Mouse (Mus musculus): Measurements from ENCODE around the gene Ptprt.

Ptprt gene

DNA sequence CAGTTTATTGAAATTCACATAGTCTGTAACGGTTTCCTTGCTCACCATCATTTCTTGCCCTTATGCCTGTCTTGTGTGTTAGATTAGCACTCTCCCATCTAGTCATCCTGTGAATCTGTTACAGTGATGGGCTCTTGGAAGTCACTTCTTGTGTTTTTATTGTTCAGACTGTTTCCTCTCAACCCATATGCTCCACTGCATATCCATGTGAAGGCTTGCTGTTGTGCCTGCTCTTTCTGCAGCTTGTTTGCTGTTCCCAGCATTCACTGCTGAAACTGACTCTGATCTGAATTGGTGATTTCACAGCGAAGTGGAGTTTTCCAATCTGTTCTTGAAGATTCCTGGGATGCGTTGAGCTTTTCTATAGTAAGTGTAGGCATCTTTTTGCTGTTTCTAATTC lies 678.6 kb downstream of the Ptprt start:
- intact Hi-C loops (cut with DNase I) = no loop called here

DNA sequence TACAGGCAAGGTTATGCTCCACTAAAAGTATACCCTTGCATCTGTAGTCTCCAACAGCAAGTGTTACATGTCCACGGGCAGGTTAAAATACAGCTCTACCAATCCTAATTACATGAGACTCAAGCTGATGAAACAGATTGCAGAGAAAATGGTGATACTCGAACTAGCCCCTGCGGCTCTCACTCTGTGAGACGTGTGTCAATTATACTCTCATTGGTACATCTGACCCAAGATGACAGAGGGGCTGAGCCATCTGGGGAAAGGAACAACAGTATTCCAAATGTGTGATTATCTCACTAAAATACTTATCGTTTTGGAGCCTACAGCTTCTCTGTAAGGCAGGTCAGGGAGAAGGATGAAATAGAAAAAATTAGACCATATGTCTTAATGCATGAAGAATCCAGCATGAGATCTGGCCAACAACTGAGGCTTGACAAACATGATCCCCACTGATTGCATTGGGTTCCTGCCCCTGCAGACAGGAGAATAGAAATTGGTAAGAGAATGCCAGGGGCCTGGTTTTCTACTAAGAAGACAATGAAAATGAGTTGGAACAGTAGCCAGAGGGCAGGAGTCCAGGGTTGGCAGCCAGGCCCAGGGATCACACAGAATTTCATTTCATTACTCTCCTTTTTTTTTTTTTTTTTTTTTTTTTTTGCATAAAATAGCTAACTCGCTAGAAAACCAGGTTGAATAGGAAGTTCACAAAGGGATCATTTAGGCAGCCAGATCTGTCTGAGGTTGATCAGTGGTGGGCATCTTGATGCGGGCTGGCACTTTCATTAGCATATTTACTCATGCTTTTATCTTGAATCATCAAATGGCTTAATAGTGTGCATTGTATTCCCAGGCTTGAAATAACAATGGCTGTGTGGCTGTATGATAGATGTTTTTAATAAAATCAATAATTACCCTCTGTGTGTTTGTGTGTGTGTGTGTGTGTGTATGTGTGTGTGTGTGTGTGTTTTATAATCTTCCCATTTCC lies 699.5 kb downstream of the Ptprt start:
- intact Hi-C loops (cut with DNase I) = no loop called here

DNA sequence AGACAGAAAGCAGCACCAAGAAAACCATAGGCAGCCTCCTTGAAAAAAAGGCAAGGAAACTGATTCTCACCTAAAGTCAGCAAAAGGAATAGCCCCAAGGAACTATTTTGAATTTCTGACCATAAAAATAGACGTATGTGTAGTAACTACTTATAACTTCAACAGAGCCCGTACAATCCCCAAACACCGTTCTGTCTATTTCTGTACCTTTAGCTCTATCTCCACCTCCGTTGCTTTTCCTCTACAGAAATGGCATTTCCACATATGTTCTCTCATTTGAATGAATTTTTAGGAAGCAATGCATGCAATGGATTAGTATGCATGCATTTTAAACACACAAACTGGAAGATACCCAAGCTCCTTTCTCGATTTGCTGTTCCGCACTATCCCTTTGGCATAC lies 715.5 kb downstream of the Ptprt start:
- intact Hi-C loops (cut with DNase I) = no loop called here

DNA sequence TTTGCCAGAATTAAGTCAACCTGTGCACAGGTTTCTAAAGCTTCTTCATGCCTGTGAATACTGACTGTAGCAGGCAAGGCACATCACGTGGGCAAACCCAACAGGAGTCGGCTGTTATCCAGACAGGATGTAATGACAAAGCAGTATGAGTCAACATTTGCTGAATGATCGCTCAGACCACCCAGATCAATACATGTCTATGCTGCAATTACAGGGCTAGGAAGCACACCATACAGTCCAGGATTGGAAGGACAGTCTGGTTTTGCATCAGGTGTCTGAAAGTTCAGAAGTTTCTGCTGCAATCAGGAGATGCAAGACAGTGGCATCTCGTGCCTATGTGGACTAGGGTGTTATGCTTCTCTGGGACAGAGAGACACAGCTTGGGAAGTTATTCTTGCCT lies 716.3 kb downstream of the Ptprt start:
- intact Hi-C loops (cut with DNase I) = no loop called here

DNA sequence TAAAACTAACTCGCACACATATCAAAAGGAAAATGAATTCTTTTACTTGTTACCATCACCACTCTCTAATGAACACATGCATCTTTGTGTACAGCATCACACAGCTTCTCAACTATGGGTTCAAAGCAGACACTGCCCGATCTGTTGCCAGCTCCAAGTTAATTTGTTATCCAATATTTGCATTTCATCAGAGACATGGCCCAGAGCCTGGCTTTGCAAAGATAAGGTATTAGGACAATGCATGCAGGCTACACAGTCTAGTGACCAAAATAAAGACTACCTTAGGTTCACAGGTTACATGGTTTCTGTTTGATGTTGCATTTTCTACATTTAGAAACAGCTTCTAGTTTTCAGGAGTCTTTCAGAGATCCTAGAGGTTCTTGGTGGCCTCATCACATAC lies 719.0 kb downstream of the Ptprt start:
- intact Hi-C loops (cut with DNase I) = no loop called here

DNA sequence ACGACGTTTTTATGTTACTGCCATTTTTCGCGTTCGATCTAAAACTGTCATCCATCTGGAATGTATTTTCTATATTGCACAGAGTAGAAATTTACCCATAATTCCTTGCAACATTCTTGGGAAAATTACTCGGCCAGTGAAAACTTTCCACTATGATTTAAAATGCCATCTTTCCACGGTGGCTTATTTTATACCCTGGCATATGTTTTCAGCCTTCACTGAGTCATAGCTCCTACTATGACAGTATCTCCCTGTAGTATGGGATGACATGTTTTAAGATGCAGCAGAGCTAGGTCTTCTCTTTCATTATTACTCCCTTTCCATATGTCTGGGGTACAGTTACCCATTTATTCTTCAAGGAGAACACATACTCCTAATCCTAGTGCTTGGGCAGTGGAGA lies 753.7 kb downstream of the Ptprt start:
- intact Hi-C loops (cut with DNase I) = no loop called here

DNA sequence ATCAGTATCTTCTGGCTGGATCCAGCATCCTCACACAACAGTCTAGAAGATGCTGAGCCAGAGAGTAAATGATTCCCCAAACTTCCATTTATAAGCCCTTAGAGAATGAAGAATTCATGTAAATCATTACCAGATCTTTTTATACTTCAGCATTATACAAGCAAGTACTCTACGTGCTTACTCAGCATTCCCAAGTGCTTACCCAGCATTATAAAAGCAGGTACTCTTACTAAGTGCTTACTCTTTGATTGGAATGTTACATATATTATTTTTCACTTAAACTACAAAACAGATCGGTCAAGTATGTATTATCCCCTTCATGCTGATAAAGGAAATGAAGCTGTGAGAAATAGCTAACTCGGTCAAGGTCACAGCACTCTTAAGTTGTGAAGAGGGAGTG lies 758.8 kb downstream of the Ptprt start:
- intact Hi-C loops (cut with DNase I) = no loop called here

DNA sequence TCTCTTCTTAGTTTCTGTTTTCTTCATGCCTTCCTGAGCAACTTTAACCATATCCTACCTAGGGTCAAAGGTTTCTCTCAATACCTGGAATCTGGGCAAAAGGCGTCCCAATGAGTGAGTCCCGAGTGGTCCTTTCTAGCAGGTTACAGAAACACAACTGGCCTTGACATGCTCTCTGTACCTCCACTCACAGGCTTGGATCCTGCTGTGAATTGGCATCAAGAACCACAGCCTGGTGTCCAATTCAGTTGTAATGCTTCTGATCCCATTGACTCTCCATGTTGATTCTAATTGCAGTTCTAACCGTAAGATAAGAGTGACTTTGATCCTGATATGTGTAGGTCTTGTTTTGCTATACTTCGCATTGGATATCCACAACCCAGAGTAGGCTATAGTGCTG lies 776.5 kb downstream of the Ptprt start:
- intact Hi-C loops (cut with DNase I) = no loop called here

DNA sequence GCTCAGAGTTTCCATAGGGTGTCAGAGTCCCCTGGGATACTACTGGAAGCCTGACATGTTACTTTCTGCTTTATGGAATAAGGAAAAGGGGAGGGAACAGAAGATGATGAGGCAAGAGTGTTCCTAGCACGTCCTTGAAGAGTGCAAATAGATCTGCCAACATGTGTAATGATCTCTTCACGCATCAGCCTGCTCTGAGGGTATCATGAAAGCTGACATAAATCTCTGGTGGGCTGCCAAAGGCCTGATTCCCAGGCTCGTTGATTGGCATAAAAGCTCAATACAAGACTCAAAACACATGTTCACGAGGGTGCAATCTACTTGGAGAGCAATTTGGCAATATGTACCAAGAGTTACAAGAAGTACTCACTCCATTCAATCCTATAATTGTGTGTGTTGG lies 778.4 kb downstream of the Ptprt start:
- intact Hi-C loops (cut with DNase I) = no loop called here

DNA sequence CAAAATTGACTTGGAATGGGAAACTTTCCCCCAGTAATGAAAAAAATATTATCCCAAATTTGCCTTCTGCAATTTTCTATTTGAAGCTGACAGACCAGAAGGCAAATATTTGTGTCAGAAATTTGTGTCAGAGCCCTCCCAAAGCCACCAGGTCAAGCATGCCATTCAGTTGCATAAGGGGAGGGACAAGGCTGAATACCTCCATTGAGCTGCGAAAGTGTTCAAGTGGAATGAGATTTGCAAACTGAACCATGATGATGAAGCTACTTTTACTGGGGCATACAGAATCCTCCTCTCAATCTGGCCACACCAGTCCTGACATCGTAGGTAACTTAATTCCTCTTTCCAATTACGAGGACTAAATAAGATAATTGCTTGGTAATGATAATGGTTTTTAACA lies 780.0 kb downstream of the Ptprt start:
- intact Hi-C loops (cut with DNase I) = no loop called here

DNA sequence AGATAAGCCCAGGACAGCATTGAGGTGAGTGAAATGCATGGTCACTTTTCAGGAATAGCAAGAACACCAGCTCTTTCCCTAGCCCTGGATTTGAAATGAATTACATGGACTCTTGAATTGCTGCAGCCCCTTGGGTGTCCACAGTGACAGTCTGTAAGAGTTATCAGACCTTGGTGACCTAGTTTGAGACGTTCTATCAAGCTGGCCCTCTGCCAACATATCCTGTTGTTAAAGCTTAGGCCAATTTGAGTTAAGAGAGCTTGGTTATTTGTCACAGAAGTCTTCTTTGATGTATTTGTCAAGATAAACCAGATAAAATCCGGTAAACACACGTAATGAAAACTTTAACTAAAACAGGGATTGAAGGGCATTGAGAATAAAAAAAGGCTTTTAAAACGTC lies 795.7 kb downstream of the Ptprt start:
- intact Hi-C loops (cut with DNase I) = no loop called here

DNA sequence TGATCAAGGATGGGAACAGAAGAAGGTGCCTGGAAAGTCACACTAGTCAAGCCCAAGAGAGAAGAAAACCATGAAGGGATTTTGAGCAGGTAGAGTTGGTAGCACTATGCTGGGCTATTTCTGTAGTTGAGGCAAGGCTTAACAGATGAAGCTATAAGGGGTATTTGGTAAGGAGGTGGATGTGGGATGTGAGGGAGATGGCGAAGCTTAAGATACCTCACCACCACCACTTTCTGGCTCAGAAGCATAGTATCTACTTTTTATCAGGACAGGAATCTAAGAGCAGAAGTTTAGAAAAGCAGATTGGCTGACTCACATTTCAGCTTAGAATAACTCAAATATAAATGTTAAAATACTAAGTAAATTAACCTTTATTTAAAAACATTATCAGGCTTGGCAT lies 802.1 kb downstream of the Ptprt start:
- intact Hi-C loops (cut with DNase I) = no loop called here

DNA sequence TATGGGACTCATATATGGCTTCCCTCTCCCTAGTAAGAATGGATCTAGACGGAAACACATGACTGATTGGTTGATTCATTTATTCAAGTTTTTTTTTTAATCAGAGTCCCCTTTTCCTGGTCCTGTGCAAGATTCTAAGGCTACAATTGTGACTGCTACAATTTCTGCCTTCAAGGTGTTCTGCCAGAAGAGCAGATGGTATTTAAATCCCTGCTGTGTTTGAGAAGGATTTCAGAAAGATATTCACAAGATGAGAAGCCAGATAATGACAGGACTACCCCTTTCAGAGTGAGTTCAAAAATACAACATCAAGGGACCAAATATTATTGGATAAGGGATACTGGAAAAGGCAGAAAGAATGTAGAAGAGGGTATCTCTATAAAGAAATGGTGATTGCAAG lies 802.6 kb downstream of the Ptprt start:
- intact Hi-C loops (cut with DNase I) = no loop called here

DNA sequence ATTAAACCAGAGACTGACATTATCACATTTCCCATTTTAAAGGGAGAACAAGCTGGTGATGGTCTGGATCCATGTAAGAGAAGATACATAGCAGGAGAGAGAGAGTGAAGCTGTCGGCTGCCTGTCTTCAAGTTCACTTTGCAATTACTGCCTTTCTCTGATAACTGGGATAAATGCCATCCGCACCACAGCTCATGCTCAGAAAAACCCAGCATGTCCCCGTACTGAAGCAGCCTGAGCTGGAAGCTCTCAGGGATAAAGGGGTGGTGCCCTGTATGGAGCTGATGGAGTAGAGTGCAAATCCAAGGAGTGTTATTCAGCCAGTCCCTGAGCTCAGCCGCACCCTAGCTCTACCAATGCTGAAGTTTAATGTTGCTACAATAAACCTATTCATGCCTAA lies 825.9 kb downstream of the Ptprt start:
- intact Hi-C loops (cut with DNase I) = no loop called here

DNA sequence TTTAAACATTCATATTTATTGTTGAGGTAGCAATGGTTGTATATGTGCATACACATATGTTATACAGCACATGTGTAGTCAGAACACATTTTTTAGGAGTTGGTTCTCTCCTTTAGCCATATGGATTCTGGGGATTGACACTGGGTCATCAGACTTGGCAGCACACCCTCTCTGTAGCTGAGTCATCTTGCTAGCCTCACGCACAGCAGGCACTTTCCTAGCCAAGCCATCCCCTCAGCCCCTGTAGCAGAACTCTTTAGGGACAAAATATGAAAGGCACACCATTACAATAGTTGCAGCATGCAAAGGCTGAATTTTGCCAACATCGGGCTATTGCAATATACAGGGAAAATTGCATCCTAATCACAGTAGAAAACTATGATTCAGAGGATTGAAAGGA lies 827.1 kb downstream of the Ptprt start:
- intact Hi-C loops (cut with DNase I) = no loop called here

DNA sequence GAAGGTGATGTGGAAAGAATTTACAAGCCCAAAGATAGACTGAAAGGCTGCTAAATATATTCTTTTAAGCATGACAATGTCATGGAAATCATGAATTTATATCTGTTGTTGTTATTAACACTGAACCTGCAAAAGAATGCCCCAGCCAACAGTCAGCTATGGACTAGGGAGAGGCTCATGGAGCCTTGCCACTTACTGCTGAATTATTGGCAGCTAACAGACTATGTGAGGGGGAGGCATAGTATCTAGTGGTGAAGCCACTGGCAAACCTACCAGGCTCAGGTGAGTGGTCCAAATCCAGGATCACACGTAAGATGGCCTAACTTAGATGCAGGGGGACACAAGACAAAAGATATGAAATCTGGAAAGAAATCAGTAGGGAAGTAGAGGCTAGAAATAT lies 847.6 kb downstream of the Ptprt start:
- intact Hi-C loops (cut with DNase I) = no loop called here

DNA sequence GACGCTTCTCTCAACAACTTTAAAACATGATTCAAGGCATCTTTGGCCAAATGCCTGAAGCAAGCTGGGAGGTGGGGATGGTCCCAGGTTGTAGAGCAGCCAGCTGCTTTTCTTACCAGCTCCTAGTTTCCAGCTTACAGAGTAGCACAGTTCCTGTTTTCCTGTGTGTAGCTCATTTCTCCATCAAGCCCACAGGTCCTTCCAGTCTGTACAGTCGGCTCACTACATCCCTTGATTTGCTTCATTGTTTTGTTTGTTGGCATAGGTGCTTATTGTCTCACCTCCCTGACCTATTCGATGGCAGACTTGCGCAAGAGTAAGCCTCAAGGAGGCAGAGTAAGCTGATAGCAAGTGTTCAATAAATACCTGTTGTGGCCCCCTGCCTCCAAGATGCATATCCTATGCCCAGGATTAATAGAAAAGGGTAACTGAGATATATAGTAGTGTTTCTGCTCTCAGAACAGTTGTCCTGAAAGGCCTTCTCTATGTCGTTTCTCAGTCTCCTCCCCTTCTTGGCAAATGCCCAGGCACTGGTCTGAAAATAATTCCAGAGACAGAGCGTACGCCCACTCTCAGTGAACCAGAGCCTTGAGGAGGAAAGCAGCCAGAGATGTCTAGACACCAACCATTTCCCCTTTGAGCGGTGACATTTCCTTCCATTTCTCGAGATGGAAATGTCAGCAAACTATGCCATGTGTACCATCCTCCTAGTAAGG lies 852.7 kb downstream of the Ptprt start:
- intact Hi-C loops (cut with DNase I) = no loop called here

DNA sequence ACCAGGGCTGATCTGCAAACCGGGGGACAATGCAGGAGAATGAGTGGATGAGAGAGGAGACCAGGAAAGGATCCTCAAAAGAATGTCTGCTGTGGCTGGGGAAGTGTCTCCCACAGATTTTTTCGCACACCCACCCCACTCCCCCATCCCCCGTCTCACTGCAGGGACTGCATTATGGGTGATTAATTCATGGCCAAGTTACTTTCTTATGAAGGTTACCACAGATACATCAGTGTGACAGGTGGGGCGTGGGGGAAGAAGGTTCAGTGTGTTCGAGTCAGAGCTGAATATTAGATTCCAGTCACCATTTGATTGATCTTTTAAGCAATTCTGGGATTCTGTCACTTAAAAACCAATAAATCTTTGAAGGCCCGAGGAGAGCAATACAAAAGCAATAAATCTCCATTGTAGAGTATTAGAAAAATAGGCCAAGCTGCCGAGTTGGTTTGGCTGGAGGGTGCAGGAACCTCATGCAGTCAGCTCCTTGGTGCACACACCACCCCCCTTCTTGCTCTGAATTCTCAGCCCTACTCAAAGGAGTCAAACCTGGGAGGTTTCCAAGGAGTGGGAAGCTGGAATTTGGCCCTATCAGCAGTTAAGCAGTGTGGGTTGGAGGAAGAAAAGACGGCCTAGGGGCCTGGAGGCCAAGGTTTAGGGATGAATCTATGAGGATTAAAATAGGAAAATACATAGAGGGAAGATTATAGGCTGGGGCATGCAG lies 854.5 kb downstream of the Ptprt start:
- intact Hi-C loops (cut with DNase I) = no loop called here

DNA sequence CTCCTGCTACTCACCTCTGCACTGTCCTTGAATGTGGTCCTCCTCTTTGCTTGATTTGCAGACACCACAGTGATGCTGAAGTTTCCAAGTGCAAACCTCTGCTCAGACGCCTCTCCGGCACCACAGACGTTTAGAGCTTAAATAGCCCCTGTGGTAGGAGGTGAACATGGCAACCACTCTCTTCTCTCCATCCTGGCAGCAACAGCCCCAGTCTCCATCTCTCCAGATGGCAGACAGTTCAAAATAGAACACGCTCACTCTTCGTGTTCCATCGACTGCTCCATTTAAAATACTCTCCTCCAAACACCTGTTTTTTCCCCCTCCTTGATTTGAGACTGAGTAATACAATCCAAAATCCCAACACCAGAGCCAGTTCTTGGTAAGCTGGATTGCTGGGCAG lies 861.0 kb downstream of the Ptprt start:
- intact Hi-C loops (cut with DNase I) = no loop called here

DNA sequence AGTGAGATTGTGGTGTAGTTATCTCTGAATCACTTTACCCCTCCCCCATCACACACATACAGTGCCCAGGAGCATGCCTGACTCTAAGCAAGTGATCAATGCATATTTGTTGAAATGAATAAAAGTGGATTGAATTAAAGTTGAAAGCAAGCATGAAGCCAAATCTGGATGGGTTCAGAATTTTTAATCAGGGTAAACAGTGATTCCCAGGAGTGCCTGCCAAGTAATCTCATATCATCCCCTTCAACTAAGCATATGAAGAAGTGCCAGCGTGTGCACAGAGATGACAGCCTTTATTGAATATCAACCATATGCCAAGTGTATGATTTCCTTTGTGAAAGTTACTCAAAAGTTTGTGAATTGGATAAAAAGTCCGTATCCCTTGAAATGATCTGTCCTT lies 893.4 kb downstream of the Ptprt start:
- intact Hi-C loops (cut with DNase I) = no loop called here

DNA sequence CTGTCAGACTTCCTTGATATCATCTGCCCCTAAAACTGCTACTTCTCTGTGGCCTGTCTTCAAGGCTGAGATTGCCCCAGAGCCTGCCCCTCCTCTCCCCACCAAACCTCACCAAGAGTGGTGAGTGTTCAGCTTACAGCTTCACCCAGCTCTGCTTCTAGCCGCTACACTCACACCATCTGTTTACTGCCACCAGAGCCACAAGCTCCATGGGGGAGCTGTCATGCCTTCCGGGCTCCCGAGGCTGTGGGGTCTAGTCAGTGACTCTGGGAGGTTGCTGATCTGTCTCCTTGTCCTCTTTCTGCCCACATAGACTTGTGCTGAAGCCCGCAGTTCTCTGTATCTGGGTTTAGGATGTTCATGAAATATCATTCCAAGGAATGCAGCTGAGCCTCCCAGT lies 947.9 kb downstream of the Ptprt start:
- intact Hi-C loops (cut with DNase I) = no loop called here

DNA sequence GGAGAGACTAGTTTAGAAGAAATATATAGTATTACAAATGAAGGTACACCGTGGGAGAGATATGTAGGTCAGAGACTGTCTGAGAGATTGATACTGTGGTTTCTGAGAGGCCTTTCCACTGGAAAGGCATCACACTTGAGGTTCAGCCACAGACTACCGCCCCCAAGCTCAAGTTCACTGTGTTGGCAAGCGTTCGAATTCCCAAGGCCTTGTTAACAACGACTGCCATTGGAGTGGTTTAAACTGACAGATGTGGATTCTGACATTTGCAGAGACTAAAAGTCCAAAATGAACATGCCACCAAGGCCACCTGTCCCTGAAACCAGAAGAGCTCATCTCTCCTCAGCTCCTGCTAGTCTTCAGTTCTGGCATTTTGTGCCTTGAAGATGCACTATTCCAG lies 951.6 kb downstream of the Ptprt start:
- intact Hi-C loops (cut with DNase I) = no loop called here

Measured in adrenal gland (tissue).